Mouse (Mus musculus): Measurements from ENCODE around the gene Pnp. TPM values are rescaled to one million over a fixed set of nuclear protein-coding genes. Genes with fewer than 3 reads are reported as not detected.
"Not testable (repeated sequence)": the region's sequence is repeated elsewhere in the genome, so short reads cannot be mapped to it uniquely, and the experiment has no call there.

Gene Pnp
- total RNA-seq, 1 experiment from 2014 or later: 69.2 TPM

GRCm38 (mm10) chr14:50968216-50968980, 37.5 kb downstream of the Pnp start:
- ATAC-seq (ENCODE audit: extremely low read depth, insufficient number of reproducible peaks, low FRiP score, poor library complexity, severe bottlenecking): no peak

- ATAC-seq (ENCODE audit: extremely low read depth, insufficient number of reproducible peaks, low FRiP score, poor library complexity, severe bottlenecking): no peak
Observed at GRCm38 (mm10) chr14:50969041-50969440, 38.2 kb downstream of the Pnp start.

- no peak for ATAC-seq (ENCODE audit: extremely low read depth, insufficient number of reproducible peaks, low FRiP score, poor library complexity, severe bottlenecking)
Observed at GRCm38 (mm10) chr14:50969558-50970544, 39.0 kb downstream of the Pnp start.

- peak; percentile 56 for ATAC-seq (ENCODE audit: extremely low read depth, insufficient number of reproducible peaks, low FRiP score, poor library complexity, severe bottlenecking)
Observed at GRCm38 (mm10) chr14:50970822-50971221, 39.9 kb downstream of the Pnp start.

GRCm38 (mm10) chr14:50973054-50973453, 42.2 kb downstream of the Pnp start:
- ATAC-seq (ENCODE audit: extremely low read depth, insufficient number of reproducible peaks, low FRiP score, poor library complexity, severe bottlenecking): not testable (repeated sequence)

- ATAC-seq (ENCODE audit: extremely low read depth, insufficient number of reproducible peaks, low FRiP score, poor library complexity, severe bottlenecking): no peak
Observed at GRCm38 (mm10) chr14:50973700-50974099, 42.8 kb downstream of the Pnp start.

- no peak for ATAC-seq (ENCODE audit: extremely low read depth, insufficient number of reproducible peaks, low FRiP score, poor library complexity, severe bottlenecking)
Observed at GRCm38 (mm10) chr14:50975001-50975400, 44.1 kb downstream of the Pnp start.

- ATAC-seq (ENCODE audit: extremely low read depth, insufficient number of reproducible peaks, low FRiP score, poor library complexity, severe bottlenecking): peak; percentile 20; the same call in 1 of the 2 replicates
Observed at GRCm38 (mm10) chr14:50976674-50977073, 45.8 kb downstream of the Pnp start.

- peak; percentile 51 for ATAC-seq (ENCODE audit: extremely low read depth, insufficient number of reproducible peaks, low FRiP score, poor library complexity, severe bottlenecking)
Observed at GRCm38 (mm10) chr14:50978451-50978850, 47.6 kb downstream of the Pnp start.

- ATAC-seq (ENCODE audit: extremely low read depth, insufficient number of reproducible peaks, low FRiP score, poor library complexity, severe bottlenecking): no peak
Observed at GRCm38 (mm10) chr14:50979631-50980030, 48.7 kb downstream of the Pnp start.

- peak; percentile 35; the same call in 1 of the 2 replicates for ATAC-seq (ENCODE audit: extremely low read depth, insufficient number of reproducible peaks, low FRiP score, poor library complexity, severe bottlenecking)
Observed at GRCm38 (mm10) chr14:50981207-50981606, 50.3 kb downstream of the Pnp start.

- peak; percentile 17; the same call in 1 of the 2 replicates for ATAC-seq (ENCODE audit: extremely low read depth, insufficient number of reproducible peaks, low FRiP score, poor library complexity, severe bottlenecking)
Observed at GRCm38 (mm10) chr14:50981837-50982236, 51.0 kb downstream of the Pnp start.

GRCm38 (mm10) chr14:50987668-50988067, 56.8 kb downstream of the Pnp start:
- ATAC-seq (ENCODE audit: extremely low read depth, insufficient number of reproducible peaks, low FRiP score, poor library complexity, severe bottlenecking): no peak

GRCm38 (mm10) chr14:50991037-50991436, 60.2 kb downstream of the Pnp start:
- ATAC-seq (ENCODE audit: extremely low read depth, insufficient number of reproducible peaks, low FRiP score, poor library complexity, severe bottlenecking): no peak

GRCm38 (mm10) chr14:50997088-50997487, 66.2 kb downstream of the Pnp start:
- ATAC-seq (ENCODE audit: extremely low read depth, insufficient number of reproducible peaks, low FRiP score, poor library complexity, severe bottlenecking): peak; percentile 85; the same call in 1 of the 2 replicates

- peak; percentile 36; the same call in 1 of the 2 replicates for ATAC-seq (ENCODE audit: extremely low read depth, insufficient number of reproducible peaks, low FRiP score, poor library complexity, severe bottlenecking)
Observed at GRCm38 (mm10) chr14:50997999-50998666, 67.3 kb downstream of the Pnp start.

- no peak for ATAC-seq (ENCODE audit: extremely low read depth, insufficient number of reproducible peaks, low FRiP score, poor library complexity, severe bottlenecking)
Observed at GRCm38 (mm10) chr14:51007152-51007801, 76.4 kb downstream of the Pnp start, which contains the start of gene Rnase10. Rnase10 (plus strand) TSS chr14:51007751.

- ATAC-seq (ENCODE audit: extremely low read depth, insufficient number of reproducible peaks, low FRiP score, poor library complexity, severe bottlenecking): no peak
Observed at GRCm38 (mm10) chr14:51007914-51008713, 77.2 kb downstream of the Pnp start.
